Mouse (Mus musculus): Measurements from ENCODE around the gene Hist1h2bg. TPM values are rescaled to one million over a fixed set of nuclear protein-coding genes. Genes with fewer than 3 reads are reported as not detected.
A peak's percentile ranks its signal among the peaks of the same experiment; 100 is the strongest.
"Not testable (repeated sequence)": the region's sequence is repeated elsewhere in the genome, so short reads cannot be mapped to it uniquely, and the experiment has no call there.

The Hist1h2bg gene
- total RNA-seq, 2 experiments from 2014 or later, result 395 to 462 TPM

DNA sequence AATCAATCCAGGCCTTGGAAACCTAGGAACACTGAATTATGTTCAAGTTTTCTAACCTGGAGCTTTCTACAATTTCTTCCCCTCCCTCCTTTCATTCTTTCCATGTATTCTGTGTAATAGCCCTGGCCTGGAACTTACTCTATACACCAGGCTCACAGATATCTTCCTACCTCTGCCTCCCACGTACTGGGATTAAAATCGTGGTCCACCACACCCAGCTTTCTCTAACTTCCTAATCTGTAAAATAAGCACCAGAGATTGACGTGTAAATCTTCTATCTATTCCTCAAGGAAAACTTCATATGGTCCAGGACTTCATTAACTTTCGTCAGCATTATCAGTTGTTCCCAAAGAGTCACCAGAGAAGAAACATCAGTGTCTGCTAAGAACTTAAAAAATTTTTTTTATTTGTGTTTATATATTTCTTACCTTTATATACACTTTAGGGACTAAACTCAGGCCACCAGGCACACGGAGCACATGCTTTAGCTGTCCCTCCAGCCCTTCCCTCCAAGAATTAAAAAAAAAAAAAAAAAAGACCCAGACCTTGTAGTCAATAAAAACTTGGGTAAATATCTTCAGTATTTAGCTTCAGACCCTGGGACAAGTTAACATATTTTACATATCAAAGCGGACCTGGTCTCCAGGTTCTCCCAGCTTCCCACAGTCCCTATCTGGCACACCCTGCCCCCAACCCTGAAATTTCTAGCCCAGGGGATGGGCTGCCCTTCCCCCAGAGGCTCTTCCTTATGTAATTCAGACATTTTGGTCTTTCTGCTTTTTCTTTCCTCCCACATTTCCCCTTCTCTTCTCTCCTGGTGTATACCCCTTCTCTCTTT is 11.2 kb downstream of the Hist1h2bg start:
- no peak for DNase-seq

DNA sequence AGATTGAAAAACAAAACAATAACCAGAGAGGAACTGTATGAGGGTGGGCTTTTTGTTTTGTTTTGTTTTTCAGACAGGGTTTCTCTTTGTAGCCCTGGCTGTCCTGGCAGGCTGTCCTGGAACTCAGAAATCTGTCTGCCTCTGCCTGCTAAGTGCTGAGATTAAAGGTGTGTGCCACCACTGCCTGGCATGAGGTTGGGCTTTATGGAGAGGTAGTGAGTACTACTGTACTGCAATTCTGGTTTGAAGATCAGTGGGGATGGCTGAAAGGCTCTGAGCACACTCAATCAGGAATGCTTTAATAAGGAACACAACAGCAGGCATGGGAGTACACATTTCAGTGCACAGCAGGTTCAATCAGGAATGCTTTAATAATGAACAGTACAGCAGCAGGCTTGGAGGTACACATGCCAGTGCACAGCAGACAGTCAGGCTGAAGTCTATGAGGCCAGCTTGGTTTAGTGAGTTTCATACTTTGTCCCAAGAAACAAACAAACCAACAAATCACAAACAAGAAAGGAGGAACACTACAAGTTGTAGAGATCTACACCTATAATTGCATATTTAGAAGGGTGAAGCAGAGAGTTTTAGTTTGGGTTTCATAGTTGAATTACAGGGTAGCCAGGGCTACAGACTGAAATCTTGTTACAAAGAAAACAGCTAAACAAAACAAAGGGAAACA is 12.3 kb downstream of the Hist1h2bg start:
- no peak for DNase-seq

DNA sequence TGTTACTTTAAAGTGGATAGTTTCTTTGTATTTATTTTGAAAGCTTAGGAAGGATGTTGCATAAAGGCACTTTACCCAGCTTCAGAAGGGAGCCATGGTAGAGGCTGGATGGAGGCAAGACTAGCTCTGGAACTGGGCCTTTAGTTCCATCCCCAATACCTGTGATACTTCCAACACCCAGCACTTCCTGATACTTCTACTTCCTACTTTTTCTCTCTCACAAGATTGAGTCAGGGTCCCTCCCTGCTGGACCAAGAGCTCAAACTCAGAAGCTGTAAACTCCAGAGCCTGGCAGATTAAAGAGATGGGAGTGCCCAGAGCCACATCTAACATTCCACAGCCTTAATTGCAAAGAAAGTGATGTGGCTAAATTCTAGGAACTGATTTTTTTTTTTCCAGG is 13.1 kb downstream of the Hist1h2bg start:
- DNase-seq, result no peak

DNA sequence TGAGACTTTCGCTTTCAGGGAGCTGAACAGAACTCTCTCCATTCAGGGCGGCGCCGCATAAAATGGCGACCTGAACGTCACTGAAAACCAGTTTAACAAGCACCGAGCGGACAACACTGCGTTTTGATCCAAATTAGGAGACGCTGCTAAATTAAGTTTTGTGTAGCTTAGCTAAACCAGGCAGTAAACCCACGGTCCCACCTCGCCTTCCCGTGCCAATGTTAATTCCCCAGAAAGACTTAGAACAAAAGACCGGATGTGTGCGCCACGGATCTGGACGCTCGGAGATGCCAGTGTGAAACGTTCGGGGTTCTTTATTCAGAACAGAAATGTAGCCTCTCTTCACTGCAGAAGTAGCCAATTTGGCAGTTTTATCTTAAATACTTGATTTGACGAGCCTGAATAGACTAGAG is 13.8 kb downstream of the Hist1h2bg start:
- DNase-seq, result peak; percentile 76

DNA sequence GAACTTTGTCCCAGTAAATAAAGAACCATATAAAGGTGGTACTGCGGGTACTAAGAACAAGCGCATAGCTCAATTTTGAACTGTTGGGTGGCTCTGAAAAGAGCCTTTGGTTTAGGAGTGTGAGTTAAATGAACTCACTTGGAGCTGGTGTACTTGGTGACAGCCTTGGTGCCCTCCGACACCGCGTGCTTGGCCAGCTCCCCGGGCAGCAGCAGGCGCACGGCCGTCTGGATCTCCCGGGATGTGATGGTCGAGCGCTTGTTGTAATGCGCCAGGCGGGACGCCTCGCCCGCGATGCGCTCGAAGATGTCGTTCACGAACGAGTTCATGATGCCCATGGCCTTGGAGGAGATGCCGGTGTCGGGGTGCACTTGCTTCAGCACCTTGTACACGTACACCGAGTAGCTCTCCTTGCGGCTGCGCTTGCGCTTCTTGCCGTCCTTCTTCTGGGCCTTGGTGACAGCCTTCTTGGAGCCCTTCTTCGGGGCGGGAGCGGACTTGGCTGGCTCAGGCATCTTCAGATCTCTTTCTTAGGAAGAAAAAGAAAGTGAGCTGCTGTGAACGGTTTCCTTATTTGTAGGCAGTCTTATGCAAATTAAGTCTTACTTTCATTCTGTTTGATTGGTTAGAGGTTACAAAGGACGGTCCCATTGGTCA is 14.4 kb downstream of the Hist1h2bg start:
- DNase-seq, result peak; percentile 64

DNA sequence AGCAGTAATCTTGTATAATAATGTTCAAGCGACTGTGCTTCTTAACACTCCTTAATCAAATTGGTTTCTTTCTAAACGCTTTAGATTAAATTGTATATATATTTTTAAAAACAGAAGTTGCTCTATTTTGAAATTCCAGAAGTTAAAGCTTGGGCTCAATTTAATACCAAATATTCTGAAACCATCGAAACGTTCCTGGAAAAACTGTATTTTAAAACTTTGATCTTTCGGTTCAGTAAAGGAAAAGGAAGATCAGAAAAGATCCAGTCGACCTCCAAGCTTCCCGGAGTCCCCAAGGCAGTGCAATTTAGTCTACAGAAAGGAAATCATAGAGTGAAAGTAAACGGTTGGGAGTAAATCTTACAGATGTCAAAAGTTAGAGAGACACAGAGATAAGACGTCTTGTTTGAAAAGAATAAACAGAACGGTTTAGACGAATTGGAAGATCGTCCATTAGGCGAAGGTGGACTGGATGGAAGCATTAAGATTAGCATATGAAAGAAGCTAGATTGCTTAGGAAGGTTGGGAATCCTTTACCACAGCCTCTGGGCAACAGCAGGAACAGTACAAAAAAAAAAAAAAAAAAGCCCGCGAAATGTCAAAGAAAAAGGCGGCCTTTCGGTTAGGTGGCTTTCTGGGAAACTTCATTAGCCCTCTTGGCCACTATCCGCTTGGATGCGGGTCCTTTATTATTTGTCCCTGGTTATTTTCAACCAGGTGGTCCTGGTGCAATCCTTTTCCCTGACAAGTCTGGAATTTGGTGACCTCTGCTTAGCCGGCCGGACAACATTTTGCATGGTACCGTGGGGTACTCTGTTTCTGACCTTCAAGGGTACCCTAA is 15.1 kb downstream of the Hist1h2bg start:
- DNase-seq, result no peak

DNA sequence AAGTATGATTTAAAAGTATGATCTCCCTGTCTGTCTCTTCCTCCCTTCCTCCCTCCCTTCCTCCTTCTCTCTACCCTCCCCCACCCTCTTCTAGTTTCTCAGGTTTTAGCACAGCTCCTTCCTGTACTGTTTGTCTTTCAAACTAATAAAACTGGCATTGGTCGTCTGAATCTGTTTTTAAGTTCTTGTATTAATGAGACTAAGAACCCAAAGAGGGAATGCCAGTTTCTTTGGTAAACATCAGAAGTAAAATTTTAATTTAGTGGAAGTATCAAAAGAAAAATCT is 15.7 kb downstream of the Hist1h2bg start:
- DNase-seq, result no peak

DNA sequence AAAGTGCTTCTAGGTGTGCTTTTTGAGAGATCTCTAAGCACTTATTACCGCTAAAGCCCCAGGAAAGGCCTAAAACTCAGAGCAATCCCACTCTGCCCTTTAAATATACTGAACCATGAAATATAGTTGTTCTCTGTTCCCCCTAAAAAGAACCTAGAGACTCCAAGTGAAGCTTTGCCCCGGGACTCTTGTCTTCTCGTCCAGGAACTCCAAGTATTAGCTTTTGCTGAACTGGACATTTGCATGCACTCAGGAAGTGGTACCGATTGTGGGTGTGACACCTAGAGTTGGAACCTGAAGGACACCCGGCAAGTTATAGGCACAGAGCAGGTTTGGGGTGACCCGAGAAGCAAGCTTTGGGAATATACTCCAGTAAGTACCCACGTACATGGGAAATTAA is 20.0 kb downstream of the Hist1h2bg start:
- no peak for DNase-seq

DNA sequence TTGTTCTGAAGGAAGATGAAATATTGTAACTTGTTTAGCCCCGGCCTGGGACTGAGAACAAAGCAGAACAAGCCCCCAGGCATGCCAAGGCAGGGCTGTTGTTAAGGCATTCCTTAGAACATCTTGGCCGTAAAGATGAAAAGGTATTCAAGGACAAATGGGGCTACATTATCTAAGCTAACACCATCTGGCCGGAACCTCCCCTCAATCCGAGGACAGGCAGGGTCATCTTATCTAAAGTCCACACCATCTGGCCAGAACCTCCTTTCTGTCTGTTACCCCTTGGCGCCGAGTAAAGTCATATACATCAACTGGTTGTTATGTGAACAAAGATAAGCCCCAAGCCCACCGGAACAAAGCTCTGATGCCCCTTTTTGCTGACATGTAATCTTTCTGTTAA is 20.7 kb downstream of the Hist1h2bg start:
- DNase-seq, result not testable (repeated sequence)

DNA sequence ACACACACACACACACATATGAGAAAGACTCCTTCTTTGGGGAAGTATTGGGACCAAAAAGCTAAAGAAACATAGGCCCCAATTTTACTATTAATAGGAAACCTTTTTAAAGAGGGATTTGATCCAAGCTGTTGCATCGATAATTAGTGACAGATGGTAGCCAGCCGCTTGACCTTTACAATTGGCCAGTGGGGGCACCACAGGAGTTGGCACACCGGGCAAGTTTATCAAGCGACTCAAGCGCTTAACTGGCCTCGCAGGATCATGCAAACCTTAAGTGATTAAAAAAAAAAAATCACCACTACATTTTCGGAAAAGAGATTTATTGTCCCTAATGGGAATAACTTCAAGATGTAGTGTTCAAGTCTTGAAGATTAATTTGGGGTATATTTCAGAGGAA is 21.4 kb downstream of the Hist1h2bg start:
- no peak for DNase-seq

DNA sequence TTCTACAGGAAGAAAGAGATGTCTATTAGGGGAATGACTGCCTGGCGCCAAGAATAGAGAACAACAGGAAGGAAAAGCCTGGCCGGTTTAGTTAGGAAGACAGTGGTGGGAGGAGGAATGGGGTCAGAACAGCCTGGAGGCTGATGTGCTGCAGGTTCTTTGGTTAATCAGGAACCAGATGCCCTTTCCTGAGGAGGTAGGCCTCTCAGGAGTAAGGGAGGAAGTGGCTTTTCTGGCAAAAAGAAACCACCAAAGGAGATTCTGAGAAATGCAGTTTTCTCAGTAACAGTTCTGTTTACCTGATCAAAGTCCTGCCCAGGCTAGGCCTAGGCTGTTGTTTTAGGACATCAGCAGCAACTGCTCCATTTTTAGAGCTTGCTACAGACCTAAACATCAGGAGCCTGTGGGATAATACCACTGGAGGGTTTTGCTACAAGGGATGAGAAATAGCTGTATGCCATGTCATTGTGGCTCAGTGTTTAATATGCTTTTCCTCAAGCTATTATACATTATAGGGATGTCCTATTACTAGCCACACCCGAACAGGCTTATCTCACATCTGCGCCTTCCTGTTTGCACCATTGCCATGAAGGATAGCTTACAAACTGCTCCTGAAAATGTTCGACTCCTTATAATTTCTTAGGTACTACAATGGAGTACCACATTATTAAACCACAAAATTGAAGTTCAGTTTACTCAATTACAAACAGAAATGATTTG is 22.0 kb downstream of the Hist1h2bg start:
- no peak for DNase-seq

DNA sequence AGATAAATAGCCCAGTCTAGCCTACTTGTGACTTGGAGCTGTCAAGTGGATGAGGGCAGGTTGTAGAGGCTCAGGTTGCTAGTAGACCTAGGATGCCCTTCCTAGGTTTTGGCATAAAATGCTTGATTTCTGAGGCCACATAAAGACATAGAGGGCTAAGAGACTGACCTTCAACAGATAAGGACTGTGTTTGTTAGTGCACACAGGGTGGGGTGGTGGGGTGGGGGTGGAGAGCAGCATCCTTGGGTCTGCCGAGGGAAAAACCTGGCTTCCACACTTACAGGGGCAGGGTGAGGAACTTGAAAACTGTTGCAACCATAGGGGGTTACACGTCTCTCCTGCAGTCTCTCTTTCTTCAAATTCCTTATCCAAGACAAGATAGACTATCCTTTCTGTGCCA is 24.0 kb downstream of the Hist1h2bg start:
- DNase-seq, result no peak

DNA sequence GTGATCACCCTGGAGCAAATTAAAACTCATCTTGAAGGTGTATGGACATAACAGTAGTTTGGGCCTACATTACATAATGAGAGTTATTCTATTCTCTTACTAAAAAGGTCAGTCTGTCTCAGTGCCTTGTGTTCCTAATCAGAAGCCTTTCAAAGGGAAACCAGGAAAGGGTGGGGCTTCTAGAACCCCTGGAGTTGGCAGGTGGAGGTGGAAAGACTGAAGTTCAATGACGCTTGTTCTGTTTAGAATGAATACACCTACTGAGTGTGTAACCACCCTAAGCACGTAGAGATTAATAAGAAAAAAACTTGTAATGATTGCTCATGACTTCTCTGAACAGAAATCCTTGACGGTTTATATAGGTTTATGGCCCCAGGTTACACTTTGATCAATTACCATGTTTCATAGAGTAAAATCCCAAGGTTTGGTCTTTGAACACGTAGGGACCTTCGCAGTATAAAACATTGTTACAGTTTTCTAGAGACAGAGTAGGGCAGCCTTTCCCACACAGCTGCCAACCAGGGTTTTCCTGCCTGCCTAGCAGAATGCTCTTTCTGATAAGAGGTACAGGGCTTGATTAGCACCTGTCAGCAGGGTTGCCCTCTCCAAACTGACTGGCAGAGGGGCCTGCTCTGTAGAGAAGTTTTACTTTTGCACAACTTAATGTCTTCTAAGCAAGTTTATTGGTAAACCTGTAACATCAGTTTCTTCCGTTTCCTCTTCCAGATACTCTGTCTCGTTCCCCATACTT is 24.6 kb downstream of the Hist1h2bg start:
- DNase-seq, result no peak

DNA sequence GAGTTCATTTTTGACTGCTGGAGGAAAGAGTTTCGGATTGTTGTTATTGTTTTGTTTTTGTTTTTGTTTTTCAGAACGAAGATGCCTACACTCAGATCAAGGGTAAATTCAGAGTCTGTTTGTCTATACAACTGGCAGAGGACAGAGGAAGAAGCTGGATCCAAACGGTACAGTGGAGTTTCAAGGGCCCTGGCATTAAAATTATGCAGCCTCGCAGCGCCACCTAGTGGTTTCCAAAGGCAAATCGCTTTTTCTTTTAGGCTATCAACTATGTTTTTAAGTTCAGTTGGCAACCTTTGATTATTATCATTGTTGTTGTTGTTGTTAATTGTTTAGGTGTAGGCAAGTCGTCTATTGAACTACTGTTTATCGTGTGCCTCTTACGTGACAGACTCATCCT is 26.8 kb downstream of the Hist1h2bg start:
- DNase-seq, result peak; percentile 87

DNA sequence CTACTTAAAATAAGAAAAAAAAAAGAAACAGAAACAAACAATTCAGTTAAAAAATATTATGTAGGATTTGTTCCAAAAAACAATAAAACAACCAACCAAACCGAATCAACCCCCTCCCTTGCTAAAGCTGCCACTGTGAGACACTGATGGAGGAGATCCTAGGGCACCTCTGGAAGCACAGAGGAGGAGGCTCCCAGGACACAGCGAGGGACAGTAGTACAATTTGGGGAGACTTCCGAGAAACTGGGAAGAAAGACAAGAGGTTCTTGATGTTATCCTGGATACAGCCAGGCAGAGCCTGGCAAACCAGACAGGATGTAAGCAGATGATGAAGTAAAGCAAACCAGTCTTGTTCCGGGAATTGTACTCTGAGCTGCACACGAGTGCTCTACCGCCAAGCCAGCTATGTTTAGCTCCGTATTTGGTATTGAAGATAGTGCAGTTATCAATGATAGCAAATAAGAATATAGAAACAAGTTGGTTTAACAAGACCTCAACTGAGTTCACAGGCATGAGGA is 32.0 kb downstream of the Hist1h2bg start:
- no peak for DNase-seq

DNA sequence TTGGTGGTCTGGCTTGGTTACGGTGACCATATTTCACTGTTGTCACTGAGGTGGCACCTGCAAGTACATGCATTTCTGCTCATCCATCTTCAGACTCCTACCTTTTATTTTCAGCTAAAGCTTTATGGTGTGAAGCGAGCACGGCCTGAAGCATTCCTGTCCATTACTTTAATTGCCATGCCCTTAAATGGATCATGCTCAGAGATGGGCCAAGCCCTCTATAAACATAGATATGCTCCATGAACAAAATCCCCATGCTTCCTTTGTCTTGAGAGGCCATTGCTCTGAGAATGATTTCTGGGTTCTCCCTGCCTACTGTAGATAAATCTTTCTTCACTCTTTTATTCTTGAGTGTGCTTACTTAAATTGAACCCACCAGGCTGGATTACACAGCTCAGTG is 33.3 kb downstream of the Hist1h2bg start:
- DNase-seq, result no peak

DNA sequence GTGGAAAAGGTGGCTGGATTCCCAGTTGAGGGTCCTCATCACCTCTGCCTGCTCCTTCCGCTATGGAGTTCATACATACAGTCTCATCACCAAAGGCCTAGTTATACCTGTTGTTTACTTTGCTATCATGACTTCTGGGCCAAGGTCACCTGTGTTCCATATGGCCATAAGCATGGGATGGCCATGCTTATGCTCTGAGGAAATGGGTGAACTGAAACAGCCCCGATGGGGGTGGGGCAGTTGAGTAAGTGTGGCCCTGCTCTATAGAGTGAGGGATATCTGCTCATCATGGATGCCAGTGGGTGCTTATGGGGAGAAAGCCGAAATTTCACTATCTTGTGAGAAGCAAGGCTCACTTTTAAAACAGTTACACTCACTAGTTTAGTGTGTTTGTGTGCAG is 33.9 kb downstream of the Hist1h2bg start:
- no peak for DNase-seq

DNA sequence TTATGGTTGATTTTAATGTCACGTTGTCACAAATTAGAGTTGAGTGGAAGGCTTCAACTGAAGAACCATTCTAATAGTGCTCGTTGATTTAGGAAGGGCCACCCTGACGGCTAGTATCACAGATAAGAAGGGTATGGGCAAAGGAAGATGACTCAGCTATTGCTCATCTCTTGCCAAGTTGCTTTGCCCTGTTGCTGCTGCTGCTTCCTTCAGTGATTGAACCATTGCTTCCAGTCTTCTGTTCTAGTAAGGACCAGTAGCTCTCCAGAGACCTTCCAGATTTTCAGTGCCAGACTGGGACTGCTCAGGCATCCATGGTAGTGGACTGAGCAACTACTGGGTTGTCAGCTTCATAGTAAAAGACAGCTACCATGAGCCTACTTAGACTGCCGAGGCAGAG is 38.0 kb downstream of the Hist1h2bg start:
- no peak for DNase-seq

DNA sequence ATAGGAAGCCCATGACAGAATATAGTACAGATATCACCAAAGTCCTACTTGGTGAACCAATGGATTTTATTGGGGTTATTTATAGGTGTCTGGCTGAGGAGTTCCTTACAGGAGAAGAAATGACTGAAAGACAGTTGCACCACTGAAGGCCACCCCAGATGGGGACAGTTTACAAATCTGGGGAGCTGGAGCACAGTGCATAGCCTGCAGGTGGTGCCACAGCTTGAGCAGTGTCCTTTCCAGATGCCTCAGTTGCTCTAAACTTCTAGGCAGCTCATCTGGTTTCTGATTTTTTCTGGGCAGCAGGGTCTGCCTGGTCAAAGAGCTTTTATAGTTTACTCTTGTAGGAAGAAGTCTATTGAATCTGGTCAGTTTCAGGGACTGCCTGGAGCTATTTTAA is 38.6 kb downstream of the Hist1h2bg start:
- no peak for DNase-seq

DNA sequence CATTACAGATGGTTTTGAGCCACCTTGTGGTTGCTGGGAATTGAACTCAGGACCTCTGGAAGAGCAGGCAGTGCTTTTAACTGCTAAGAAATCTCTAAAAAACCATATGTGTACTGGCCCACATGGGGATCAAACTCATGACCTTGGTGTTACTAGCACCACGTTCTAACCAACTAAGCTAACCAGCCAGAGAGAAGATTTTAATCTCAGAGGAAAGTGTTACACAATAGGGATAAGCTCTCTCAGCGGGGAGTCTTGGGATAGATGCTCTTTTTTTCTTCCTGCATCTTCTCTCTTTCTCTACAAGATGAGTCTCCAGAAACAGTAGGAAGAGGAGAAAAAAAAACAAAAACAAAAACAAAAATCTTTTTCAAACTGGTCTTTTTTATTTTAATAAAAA is 39.2 kb downstream of the Hist1h2bg start:
- no peak for DNase-seq

DNA sequence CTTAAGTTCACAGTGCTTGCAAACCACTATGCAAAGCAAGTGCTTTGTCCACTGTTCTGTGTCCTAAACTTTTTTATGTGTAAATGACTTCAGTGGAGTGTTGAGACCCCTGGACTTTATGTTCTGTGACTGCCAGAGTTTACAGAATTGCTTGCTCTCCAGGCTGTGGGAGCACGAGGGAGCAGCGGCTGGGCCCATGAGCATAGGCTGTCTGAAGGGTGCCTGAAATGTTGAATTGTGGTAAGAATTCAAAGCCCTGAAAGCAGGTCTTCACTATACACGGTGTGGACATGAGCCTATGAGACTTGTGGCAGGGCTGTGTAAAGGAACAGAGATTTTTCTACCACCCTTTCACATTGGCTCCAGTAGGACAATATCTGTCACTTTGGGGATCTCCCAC is 40.4 kb downstream of the Hist1h2bg start:
- DNase-seq, result no peak
